Mouse (Mus musculus): Measurements from ENCODE around the gene Slc27a3.
"Not testable (repeated sequence)": the region's sequence is repeated elsewhere in the genome, so short reads cannot be mapped to it uniquely, and the experiment has no call there.

The Slc27a3 gene

GRCm38 (mm10) chr3:90342853-90343252 is 46.9 kb downstream of the Slc27a3 start:
- DNase-seq (ENCODE audit: low spot score in 2 of 2): not testable (repeated sequence)

- no peak for DNase-seq (ENCODE audit: low spot score in 2 of 2)
These were observed 49.6 kb downstream of the Slc27a3 start for GRCm38 (mm10) chr3:90340177-90340576.

GRCm38 (mm10) chr3:90338190-90338589 is 51.5 kb downstream of the Slc27a3 start:
- DNase-seq (ENCODE audit: low spot score in 2 of 2): no peak

- DNase-seq (ENCODE audit: low spot score in 2 of 2): no peak
These were observed 54.2 kb downstream of the Slc27a3 start for GRCm38 (mm10) chr3:90335517-90335916.

Measured in left cerebral cortex, adult 9 months (tissue).